Mouse (Mus musculus): ENCODE data around the gene Serinc3. TPM values are rescaled to one million over a fixed set of nuclear protein-coding genes. Genes with fewer than 3 reads are reported as not detected.
"Not testable (repeated sequence)": the region's sequence is repeated elsewhere in the genome, so short reads cannot be mapped to it uniquely, and the experiment has no call there.

Serinc3 gene
- 24.7 and 28.7 TPM in 2 replicates for polyA plus RNA-seq (2016; fragmentation: Nextera tagmentation; extraction: Ambion mirVana)

GRCm38 (mm10) chr2:163644575-163645385 lies at the start of gene Serinc3:
TSS of gene Serinc3 (minus strand) at chr2:163645131.
- DNase-seq (ENCODE audit: low spot score): peak; percentile 99
- Histone ChIP-seq H3K4me3 (peak within 1 kb of the TSS; percentile 80), H3K27me3 (ENCODE audit: low read depth, poor library complexity, severe bottlenecking) (no peaks in the 10 kb centered on the region), H3K36me3 (peaks cover 19% of the 10 kb centered on the region), H3K4me1 (peaks cover 17% of the 10 kb centered on the region), H3K27ac (replicated peaks) (peak within 1 kb of the TSS; percentile 94), H3K9me3 (replicated peaks) (no peaks in the 10 kb centered on the region)
- WGBS: under 1% methylated on average over 74 of the region's 74 CpGs

- no peak overlapping the region for H3K4me3 ChIP-seq
- 80% methylated on average over 9 of the region's 9 CpGs for WGBS
- H3K27ac ChIP-seq (replicated peaks): peak overlapping the region; percentile 57
- H3K4me1 ChIP-seq: peaks cover 75% of the 10 kb centered on the region
- H3K9me3 ChIP-seq (replicated peaks): no peaks in the 10 kb centered on the region
- no peaks in the 10 kb centered on the region for H3K27me3 ChIP-seq (ENCODE audit: low read depth, poor library complexity, severe bottlenecking)
- no peaks in the 10 kb centered on the region for H3K36me3 ChIP-seq
- DNase-seq (ENCODE audit: low spot score): no peak
Observed at GRCm38 (mm10) chr2:163693716-163694314, 48.9 kb upstream of the Serinc3 start.

GRCm38 (mm10) chr2:163692873-163693612 lies 48.1 kb upstream of the Serinc3 start:
- H3K4me1 ChIP-seq: peaks cover 68% of the 10 kb centered on the region
- H3K36me3 ChIP-seq: no peaks in the 10 kb centered on the region
- WGBS: 80% methylated on average over 3 of the region's 3 CpGs
- H3K4me3 ChIP-seq: no peak overlapping the region
- H3K27me3 ChIP-seq (ENCODE audit: low read depth, poor library complexity, severe bottlenecking): no peaks in the 10 kb centered on the region
- H3K9me3 ChIP-seq (replicated peaks): no peaks in the 10 kb centered on the region
- no peak for DNase-seq (ENCODE audit: low spot score)
- peak overlapping the region; percentile 57; the same call in 1 of the 2 replicates for H3K27ac ChIP-seq (replicated peaks)

GRCm38 (mm10) chr2:163691846-163692605 lies 47.1 kb upstream of the Serinc3 start:
- WGBS: 91% methylated on average over 6 of the region's 6 CpGs
- Histone ChIP-seq H3K27me3 (ENCODE audit: low read depth, poor library complexity, severe bottlenecking) (no peaks in the 10 kb centered on the region), H3K9me3 (replicated peaks) (no peaks in the 10 kb centered on the region), H3K4me1 (peaks cover 58% of the 10 kb centered on the region), H3K4me3 (no peak overlapping the region), H3K27ac (replicated peaks) (peak overlapping the region; percentile 81; the same call in 1 of the 2 replicates), H3K36me3 (no peaks in the 10 kb centered on the region)
- DNase-seq (ENCODE audit: low spot score): no peak

- Histone ChIP-seq H3K36me3 (no peaks in the 10 kb centered on the region), H3K4me3 (no peak overlapping the region), H3K4me1 (peaks cover 52% of the 10 kb centered on the region), H3K9me3 (replicated peaks) (no peaks in the 10 kb centered on the region), H3K27ac (replicated peaks) (peak overlapping the region; percentile 81), H3K27me3 (ENCODE audit: low read depth, poor library complexity, severe bottlenecking) (no peaks in the 10 kb centered on the region)
- DNase-seq (ENCODE audit: low spot score): no peak
- 63% methylated on average over 8 of the region's 8 CpGs for WGBS
Observed at GRCm38 (mm10) chr2:163690409-163691304, 45.7 kb upstream of the Serinc3 start.

- Histone ChIP-seq H3K27ac (replicated peaks) (peak overlapping the region; percentile 81), H3K4me1 (peaks cover 53% of the 10 kb centered on the region), H3K9me3 (replicated peaks) (no peaks in the 10 kb centered on the region), H3K27me3 (ENCODE audit: low read depth, poor library complexity, severe bottlenecking) (no peaks in the 10 kb centered on the region), H3K36me3 (no peaks in the 10 kb centered on the region), H3K4me3 (no peak overlapping the region)
- no peak for DNase-seq (ENCODE audit: low spot score)
- WGBS: 90% methylated on average over 3 of the region's 3 CpGs
Observed at GRCm38 (mm10) chr2:163689771-163690170, 44.8 kb upstream of the Serinc3 start.

- peaks cover 45% of the 10 kb centered on the region for H3K4me1 ChIP-seq
- not testable (repeated sequence) for H3K27ac ChIP-seq (replicated peaks); H3K4me3 ChIP-seq; H3K36me3 ChIP-seq; H3K27me3 ChIP-seq (ENCODE audit: low read depth, poor library complexity, severe bottlenecking); H3K9me3 ChIP-seq (replicated peaks); DNase-seq (ENCODE audit: low spot score)
- 100% methylated on average over 1 of the region's 1 CpGs for WGBS
Observed at GRCm38 (mm10) chr2:163688377-163688776, 43.4 kb upstream of the Serinc3 start.

- Histone ChIP-seq H3K36me3 (no peaks in the 10 kb centered on the region), H3K4me1 (peaks cover 35% of the 10 kb centered on the region), H3K27ac (replicated peaks) (no peak overlapping the region), H3K27me3 (ENCODE audit: low read depth, poor library complexity, severe bottlenecking) (no peaks in the 10 kb centered on the region), H3K9me3 (replicated peaks) (no peaks in the 10 kb centered on the region), H3K4me3 (no peak overlapping the region)
- WGBS: 86% methylated on average over 3 of the region's 3 CpGs
- DNase-seq (ENCODE audit: low spot score): no peak
Observed at GRCm38 (mm10) chr2:163686886-163687285, 42.0 kb upstream of the Serinc3 start.

- Histone ChIP-seq H3K27ac (replicated peaks) (no peak overlapping the region), H3K27me3 (ENCODE audit: low read depth, poor library complexity, severe bottlenecking) (no peaks in the 10 kb centered on the region), H3K4me3 (no peak overlapping the region), H3K9me3 (replicated peaks) (no peaks in the 10 kb centered on the region), H3K36me3 (no peaks in the 10 kb centered on the region), H3K4me1 (peaks cover 32% of the 10 kb centered on the region)
- 87% methylated on average over 5 of the region's 5 CpGs for whole genome bisulfite sequencing
- no peak for DNase-seq (ENCODE audit: low spot score)
Observed at GRCm38 (mm10) chr2:163686233-163686632, 41.3 kb upstream of the Serinc3 start.

GRCm38 (mm10) chr2:163685761-163686200 lies 40.9 kb upstream of the Serinc3 start:
- Histone ChIP-seq H3K27me3 (ENCODE audit: low read depth, poor library complexity, severe bottlenecking) (no peaks in the 10 kb centered on the region), H3K4me1 (peaks cover 27% of the 10 kb centered on the region)
- no peak for DNase-seq (ENCODE audit: low spot score)

GRCm38 (mm10) chr2:163685287-163685686 lies 40.4 kb upstream of the Serinc3 start:
- no peak overlapping the region for H3K27ac ChIP-seq (replicated peaks)
- H3K27me3 ChIP-seq (ENCODE audit: low read depth, poor library complexity, severe bottlenecking): no peaks in the 10 kb centered on the region
- DNase-seq (ENCODE audit: low spot score): no peak
- WGBS: 75% methylated on average over 4 of the region's 4 CpGs
- H3K9me3 ChIP-seq (replicated peaks): no peaks in the 10 kb centered on the region
- peaks cover 5% of the 10 kb centered on the region; the same call in 1 of the 2 replicates for H3K36me3 ChIP-seq
- no peak overlapping the region for H3K4me3 ChIP-seq
- H3K4me1 ChIP-seq: peaks cover 22% of the 10 kb centered on the region

More at GRCm38 (mm10) chr2:163685761-163686200, 40.9 kb upstream of the Serinc3 start:
- H3K9me3 ChIP-seq (replicated peaks): no peaks in the 10 kb centered on the region
- H3K4me3 ChIP-seq: no peak overlapping the region
- 86% methylated on average over 6 of the region's 6 CpGs for WGBS
- H3K36me3 ChIP-seq: peaks cover 4% of the 10 kb centered on the region; the same call in 1 of the 2 replicates
- H3K27ac ChIP-seq (replicated peaks): no peak overlapping the region
